Mouse (Mus musculus): ENCODE data around the gene Gabrb3.

Gabrb3 gene

DNA sequence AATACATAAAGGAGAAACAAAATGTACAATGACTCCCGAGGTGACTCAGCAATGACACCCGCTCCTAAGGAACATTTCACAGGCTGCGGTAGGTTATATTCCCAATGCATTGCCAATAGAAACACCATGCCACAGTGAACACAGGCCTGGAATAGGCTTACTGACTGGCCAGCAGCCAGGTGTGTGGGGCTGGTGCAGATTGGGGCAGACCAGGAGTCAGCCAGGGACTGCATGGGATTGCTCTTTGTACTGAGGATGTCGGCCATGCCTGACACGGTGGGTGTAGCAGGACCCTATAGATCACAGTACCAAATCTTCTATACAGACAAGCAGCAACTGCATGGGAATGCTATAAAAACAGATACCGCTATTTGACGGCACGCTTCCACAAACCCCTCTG lies 110.5 kb downstream of the Gabrb3 start:
- no peak for DNase-seq (ENCODE audit: low read depth, low spot score)

DNA sequence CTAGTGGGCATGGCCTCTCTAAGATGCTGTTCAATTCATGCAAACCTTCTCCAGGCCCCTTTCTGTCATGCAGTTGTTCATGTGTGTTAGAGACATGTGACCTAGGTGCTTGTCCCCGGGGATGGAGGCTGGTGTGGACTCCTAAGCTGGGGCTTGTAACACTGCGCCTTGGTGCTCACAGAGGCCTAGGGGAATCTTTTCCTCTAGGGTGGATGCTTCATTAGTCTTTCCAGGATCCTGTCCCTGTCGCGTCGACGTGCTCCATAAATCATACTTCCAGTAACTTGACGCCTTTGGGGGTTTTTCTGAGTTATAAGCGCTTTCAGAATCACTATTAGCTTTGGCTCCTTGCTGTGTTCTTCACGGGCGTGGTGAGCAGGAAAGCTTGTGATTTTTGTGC lies 113.2 kb downstream of the Gabrb3 start:
- DNase-seq (ENCODE audit: low read depth, low spot score), result no peak

DNA sequence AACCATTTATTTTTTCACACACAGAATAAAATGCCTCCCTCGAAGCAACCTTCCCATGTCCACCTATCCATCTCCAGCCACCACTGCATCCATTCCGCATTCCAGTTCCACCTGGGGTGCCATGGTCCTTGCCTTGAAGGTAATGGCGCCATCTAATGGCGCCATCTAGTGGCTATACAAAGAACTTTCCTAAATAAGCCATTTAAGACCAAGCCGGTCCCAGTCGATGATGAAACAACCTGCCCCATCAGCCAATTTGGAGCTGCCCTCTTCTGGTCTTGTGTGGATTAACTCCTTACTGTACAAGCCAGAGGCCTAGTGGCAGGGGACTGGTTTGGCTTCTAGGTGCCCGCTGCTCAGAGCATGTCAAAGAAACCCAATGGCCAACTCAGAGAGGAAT lies 119.1 kb downstream of the Gabrb3 start:
- DNase-seq (ENCODE audit: low read depth, low spot score), result no peak

GRCm38 (mm10) chr7:57560732-57561436 lies 141.4 kb downstream of the Gabrb3 start:
- DNase-seq (ENCODE audit: low read depth, low spot score), result no peak

GRCm38 (mm10) chr7:57564403-57564802 lies 144.9 kb downstream of the Gabrb3 start:
- DNase-seq (ENCODE audit: low read depth, low spot score), result no peak

DNA sequence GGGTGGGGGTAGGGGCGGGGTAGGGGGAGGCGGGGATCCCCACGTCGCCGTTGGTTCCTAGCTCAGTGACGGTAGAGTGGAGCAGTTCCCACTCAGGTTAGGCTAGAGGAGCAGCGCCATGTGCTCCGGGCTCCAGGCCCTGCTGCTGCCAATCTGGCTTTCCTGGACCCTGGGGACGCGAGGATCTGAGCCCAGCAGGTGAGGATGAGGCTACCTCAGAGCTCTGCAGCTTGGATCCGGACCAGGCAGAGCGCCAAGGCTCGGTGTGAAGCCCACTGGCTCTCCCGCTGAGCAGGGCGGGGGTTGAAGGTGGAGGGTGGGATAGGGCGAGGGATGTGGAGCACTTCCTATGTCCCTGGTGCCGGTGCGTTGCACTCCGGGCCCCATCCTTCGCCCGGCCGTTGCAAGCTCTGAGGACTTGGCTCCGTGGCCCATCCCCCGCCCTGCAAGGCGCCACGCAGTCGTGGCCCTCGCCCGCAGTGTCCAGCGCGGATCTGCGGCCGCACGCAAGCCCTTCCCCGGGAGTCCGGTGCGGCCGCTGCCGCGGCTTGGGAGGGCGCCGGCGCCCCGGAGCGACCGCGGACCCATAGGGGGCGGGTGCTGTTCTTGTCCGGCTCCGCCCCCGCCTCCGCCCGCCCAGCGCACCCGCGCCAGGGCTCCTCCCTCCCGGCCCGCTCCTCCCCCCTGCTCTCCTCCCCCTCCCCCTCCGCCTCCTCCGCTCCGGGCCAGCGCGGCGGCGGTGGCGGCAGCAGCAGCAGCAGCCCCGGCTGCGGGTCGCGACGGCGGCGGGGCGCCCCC lies 171.2 kb downstream of the Gabrb3 start:
- peak; percentile 8 for DNase-seq (ENCODE audit: low read depth, low spot score)

DNA sequence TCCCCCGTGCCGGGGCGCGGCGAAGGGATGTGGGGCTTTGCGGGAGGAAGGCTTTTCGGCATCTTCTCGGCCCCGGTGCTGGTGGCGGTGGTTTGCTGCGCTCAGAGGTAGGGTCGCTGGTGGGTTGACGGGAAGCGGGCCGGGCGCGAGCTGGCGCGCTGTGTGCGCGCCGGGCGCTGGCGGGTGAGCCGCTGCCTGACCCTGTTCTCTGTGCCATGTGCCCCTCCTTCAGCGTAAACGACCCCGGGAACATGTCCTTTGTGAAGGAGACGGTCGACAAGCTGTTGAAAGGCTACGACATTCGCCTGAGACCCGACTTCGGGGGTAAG lies 171.7 kb downstream of the Gabrb3 start:
- peak; percentile 3 for DNase-seq (ENCODE audit: low read depth, low spot score)

- DNase-seq (ENCODE audit: low read depth, low spot score), result no peak
Measured at GRCm38 (mm10) chr7:57591578-57592431, 172.3 kb downstream of the Gabrb3 start.

- no peak for DNase-seq (ENCODE audit: low read depth, low spot score)
Measured at GRCm38 (mm10) chr7:57597341-57597740, 177.8 kb downstream of the Gabrb3 start.

- no peak for DNase-seq (ENCODE audit: low read depth, low spot score)
Measured at GRCm38 (mm10) chr7:57618697-57619096, 199.2 kb downstream of the Gabrb3 start.

GRCm38 (mm10) chr7:57620036-57620435 lies 200.5 kb downstream of the Gabrb3 start:
- no peak for DNase-seq (ENCODE audit: low read depth, low spot score)

- no peak for DNase-seq (ENCODE audit: low read depth, low spot score)
Measured at GRCm38 (mm10) chr7:57623718-57624117, 204.2 kb downstream of the Gabrb3 start.

DNA sequence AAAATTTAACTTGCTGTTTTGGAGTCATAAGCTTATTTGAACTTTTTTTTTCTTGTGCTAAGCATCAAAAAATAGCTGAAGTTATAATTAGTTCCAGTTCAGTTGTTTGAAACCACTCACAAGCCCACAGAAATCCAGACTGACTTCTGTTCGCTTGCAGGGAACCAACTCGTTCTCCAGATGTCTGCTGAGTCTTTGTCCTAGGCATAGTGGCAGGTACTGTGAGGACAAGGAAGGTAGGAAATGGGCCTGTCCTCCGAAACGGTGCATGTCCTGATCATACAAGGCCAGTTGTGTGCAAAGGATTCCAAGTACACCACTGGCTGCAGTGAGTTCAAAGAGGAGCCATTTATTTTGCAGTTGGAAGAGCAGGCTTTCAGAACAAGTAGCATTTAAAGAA lies 215.5 kb downstream of the Gabrb3 start:
- DNase-seq (ENCODE audit: low read depth, low spot score), result no peak

- DNase-seq (ENCODE audit: low read depth, low spot score), result no peak
Measured at GRCm38 (mm10) chr7:57635687-57636086, 216.2 kb downstream of the Gabrb3 start.

DNA sequence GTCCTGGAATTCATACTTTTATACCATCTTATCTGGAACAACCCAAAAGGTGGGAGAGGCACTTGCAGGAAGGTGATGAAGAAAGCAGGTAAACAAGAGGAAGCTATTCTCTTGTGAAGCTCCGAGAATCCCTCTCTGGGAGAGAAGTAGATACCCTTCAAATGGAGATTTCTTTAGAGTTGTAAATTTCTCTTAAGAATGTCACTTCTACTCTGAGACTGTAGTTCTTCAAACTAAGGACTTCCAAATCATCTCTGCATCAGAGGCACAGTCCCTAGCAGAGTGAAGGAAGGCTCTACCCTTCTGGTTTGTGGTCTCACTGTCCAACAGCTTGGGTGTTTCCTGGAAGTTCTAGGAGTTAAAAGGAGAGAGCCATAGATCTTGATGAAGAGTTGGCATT lies 221.3 kb downstream of the Gabrb3 start:
- no peak for DNase-seq (ENCODE audit: low read depth, low spot score)

DNA sequence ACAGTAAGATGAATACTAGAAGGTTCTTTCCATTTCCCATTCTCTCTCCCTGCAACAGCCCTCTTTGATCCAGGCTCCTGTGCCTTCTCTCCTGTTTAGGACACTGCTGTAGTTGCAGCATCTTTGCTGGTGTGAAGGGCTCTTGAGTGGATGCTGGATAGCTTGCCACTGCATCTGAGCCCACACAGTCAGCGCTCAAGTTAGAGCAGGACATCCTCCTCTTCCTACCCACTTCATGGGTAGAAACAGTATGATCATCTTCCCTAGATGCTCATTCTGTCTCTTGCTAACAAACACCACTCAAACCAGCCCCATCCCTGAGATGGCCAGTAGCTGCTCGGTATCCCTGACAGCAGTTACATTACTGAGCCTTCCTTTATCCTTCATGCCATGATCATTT lies 227.9 kb downstream of the Gabrb3 start:
- DNase-seq (ENCODE audit: low read depth, low spot score), result no peak

DNA sequence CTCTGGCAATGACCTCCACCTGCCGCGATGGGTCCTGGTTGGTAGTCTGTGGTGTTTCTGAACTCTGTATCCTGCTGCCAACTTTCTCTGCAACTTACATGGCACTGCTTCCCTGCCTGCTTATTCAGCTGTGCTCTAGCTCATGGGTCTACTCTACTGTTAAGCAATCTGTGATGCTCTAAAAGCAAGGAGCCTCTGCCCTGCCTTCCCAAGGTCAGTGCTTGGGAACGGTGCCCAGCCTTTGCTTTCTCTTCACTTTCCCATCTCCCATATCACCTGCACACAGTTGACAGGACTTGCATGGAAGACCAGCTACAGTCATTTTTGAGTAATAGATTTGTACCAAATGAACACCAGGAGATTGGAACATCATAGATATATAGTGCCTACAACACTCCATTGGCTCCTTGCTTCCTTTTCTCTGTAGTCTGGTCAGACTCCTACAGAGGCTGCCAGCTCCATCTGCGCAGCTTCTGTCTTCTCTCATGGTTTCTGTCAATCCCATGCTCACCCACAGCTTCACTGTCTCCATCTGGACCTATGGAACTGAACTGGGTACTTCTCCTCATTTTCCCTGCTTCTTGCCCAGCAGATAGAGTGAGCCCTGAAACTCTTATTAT lies 228.8 kb downstream of the Gabrb3 start:
- no peak for DNase-seq (ENCODE audit: low read depth, low spot score)

DNA sequence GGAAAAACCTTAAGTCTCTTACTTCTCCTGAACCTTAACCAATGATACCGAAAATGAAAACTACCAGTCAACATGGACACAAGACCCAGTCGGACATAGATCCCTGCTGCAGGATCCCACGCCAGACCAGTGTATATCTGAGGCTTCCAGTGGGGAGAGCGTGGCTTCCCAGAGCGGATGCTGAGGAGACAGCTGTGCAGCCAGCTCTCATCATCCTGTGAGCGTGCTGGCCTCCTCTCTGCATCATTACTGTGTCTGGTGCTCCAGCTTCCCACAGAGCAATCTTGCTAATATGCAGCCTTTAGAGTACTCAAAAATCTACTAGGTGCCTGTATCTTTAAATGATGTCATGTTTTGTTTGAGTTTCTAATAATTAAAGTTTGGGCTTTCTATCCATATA lies 257.9 kb downstream of the Gabrb3 start:
- DNase-seq (ENCODE audit: low read depth, low spot score), result no peak

- DNase-seq (ENCODE audit: low read depth, low spot score), result no peak
Measured at GRCm38 (mm10) chr7:57689836-57690235, 270.3 kb downstream of the Gabrb3 start.

DNA sequence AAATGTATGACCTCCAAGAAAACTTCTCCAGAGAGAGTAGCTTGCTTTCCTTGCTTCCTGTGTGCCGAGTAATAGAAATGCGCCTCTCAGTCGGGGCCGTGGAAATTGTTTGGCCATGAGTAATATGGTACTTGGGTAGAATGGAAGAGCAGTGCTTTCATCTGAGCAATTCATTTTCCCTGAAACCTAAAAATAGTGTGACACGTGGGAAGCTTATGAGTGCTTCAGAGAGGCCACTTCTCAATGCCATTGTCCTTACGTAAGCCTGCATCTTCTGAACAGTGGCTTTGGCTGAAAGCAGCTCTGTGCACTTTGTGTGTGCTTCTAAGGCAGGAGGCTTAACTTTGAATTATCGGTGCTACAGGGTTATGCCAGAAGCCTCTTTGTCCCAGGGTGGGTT lies 280.9 kb downstream of the Gabrb3 start:
- no peak for DNase-seq (ENCODE audit: low read depth, low spot score)

DNA sequence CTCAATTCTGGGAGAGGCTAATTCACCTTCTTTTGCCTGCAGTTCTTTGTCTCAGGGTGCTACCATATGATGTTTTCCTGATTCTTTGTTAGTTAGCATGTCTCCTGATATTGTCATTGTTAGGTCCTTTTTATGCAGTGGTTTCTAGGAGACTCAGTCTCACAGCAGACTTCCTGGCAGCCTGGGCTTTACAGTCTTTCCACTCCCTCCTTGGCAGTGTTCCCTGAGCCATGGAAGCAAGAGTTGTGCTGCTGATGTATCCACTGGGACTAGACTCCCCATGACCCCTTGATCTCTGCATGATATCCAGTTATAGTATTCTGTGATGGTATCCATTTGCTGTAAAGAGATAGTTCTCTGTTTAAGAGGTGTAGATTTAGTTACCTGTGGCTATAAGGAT lies 281.6 kb downstream of the Gabrb3 start:
- no peak for DNase-seq (ENCODE audit: low read depth, low spot score)

- DNase-seq (ENCODE audit: low read depth, low spot score), result no peak
Measured at GRCm38 (mm10) chr7:57703580-57703979, 284.1 kb downstream of the Gabrb3 start.

All from CD4-positive helper T cell, adult 2 months (primary cell).